Mouse (Mus musculus): ENCODE data around the gene Avpr1b. TPM values are rescaled to one million over a fixed set of nuclear protein-coding genes. Genes with fewer than 3 reads are reported as not detected.

Gene Avpr1b
- not detected for polyA plus RNA-seq (2014; fragmentation: Illumina TruSeq; extraction: RNeasy Lipid Tissue Mini Kit (QIAGEN cat#74804); ENCODE audit: low read depth, low replicate concordance)

DNA sequence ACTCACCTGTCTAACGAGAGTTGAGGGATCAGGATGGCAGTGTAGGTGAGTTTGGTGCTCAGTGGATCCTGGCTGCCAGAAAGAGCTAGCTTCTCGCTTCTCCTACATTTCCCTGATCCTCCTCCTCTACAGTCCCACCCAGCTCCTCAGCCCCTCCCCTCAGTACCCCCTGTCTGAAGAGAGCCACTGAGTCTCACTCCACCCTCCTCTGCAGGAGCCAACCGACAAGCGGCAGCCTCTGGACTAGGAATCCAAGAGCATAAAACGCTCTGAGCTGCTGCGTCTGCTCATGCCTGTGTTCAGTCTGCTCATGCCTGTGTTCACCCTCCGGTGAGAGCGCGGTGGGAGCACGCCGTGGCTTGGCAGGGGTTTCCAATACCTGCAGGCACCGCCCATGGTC, at the start of gene Avpr1b:
Gene Avpr1b, plus strand, starts transcription at position 335 of the 400 bp plus-strand sequence.

DNA sequence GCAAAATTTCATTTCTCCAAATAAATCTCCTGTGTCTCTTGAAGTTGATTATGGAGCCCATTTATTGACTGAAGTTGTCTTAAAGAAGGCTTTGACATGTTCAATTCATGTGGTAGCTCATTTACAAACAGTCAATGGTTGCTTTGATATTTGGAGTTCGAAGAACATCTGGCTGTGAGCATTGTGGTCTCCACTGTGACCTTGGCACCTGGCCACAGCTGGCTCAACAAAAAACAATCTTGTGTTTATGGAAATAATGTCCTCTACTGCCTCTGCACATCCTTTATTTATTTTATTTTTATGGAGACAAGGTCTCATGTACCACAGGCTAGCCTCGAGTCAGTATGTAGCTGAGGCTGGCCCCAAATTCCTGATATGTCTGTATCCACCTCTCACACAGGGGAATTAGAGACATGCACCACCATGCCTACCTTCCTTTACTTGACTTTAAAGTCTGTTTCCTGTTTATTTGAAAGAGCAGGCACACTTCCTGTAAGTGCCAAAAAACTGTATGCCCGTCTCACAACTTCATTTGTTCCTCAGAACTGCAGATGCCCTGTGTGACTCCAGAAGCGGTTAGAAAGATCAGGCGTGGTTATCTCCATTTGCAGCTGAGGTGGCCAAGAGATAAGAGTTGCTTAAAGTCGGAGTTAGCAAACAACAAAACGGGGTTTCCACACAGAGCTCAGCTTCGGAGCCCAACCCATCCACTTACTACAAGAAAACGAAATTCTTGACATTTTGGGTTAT, 38.9 kb downstream of the Avpr1b start, which contains the start of gene Ctse:
Gene Ctse, plus strand, starts transcription at position 516 of the 750 bp plus-strand sequence.

Other genes starting within 250 kb of the Avpr1b start
- 10.7 TPM for gene Srgap2, start 71.9 kb upstream of the Avpr1b start, polyA plus RNA-seq (2014; fragmentation: Illumina TruSeq; extraction: RNeasy Lipid Tissue Mini Kit (QIAGEN cat#74804); ENCODE audit: low read depth, low replicate concordance)
- 1.5 TPM for gene Fam72a, start 71.3 kb upstream of the Avpr1b start, polyA plus RNA-seq (2014; fragmentation: Illumina TruSeq; extraction: RNeasy Lipid Tissue Mini Kit (QIAGEN cat#74804); ENCODE audit: low read depth, low replicate concordance)
- gene Ctse, start 39.1 kb downstream of the Avpr1b start, polyA plus RNA-seq (2014; fragmentation: Illumina TruSeq; extraction: RNeasy Lipid Tissue Mini Kit (QIAGEN cat#74804); ENCODE audit: low read depth, low replicate concordance): 2.5 TPM
- 1.2 TPM for gene Rab7b, start 89.5 kb downstream of the Avpr1b start, polyA plus RNA-seq (2014; fragmentation: Illumina TruSeq; extraction: RNeasy Lipid Tissue Mini Kit (QIAGEN cat#74804); ENCODE audit: low read depth, low replicate concordance)
- not detected for gene Slc26a9, start 144.8 kb downstream of the Avpr1b start, polyA plus RNA-seq (2014; fragmentation: Illumina TruSeq; extraction: RNeasy Lipid Tissue Mini Kit (QIAGEN cat#74804); ENCODE audit: low read depth, low replicate concordance)
- gene Pm20d1, start 198.1 kb downstream of the Avpr1b start, polyA plus RNA-seq (2014; fragmentation: Illumina TruSeq; extraction: RNeasy Lipid Tissue Mini Kit (QIAGEN cat#74804); ENCODE audit: low read depth, low replicate concordance): 22.5 TPM
- gene Slc41a1, start 228.3 kb downstream of the Avpr1b start, polyA plus RNA-seq (2014; fragmentation: Illumina TruSeq; extraction: RNeasy Lipid Tissue Mini Kit (QIAGEN cat#74804); ENCODE audit: low read depth, low replicate concordance): 5.9 TPM

All from kidney, adult 10 weeks (tissue).